Mouse (Mus musculus) layer of hippocampus, postnatal 14 days (tissue): ENCODE measurements around the gene Snd1. TPM values are rescaled to one million over a fixed set of nuclear protein-coding genes. Genes with fewer than 3 reads are reported as not detected.

Experiments used
- total RNA-seq, 2 experiments: library from RNA; stranded (reverse); gene quantifications; 2 replicates each; pipeline ENCODE4 v1.2.3; 2021

Gene Snd1
- total RNA-seq, 2 experiments from 2014 or later, result 119 to 124 TPM

Other genes with a start within 250 kb of the Snd1 start
- 10 to 100 TPM; 14.8 to 20.2 TPM for gene Zfp800, start 77.1 kb upstream of the Snd1 start, total RNA-seq
- 100 to 1,000 TPM; 364 to 387 TPM for gene Arf5, start 51.6 kb upstream of the Snd1 start, total RNA-seq
- gene Fscn3, start 47.4 kb upstream of the Snd1 start, total RNA-seq, result not detected
- 10 to 100 TPM; 14.7 to 15.6 TPM for gene Gcc1, start 46.7 kb upstream of the Snd1 start, total RNA-seq
- gene Pax4, start 25.8 kb upstream of the Snd1 start, total RNA-seq, result not detected